Mouse (Mus musculus): ENCODE results near the gene Tmem253. TPM values are rescaled to one million over a fixed set of nuclear protein-coding genes. Genes with fewer than 3 reads are reported as not detected.

The Tmem253 gene
- polyA plus RNA-seq, 1 experiment from 2014 or later = 0.23 TPM

DNA sequence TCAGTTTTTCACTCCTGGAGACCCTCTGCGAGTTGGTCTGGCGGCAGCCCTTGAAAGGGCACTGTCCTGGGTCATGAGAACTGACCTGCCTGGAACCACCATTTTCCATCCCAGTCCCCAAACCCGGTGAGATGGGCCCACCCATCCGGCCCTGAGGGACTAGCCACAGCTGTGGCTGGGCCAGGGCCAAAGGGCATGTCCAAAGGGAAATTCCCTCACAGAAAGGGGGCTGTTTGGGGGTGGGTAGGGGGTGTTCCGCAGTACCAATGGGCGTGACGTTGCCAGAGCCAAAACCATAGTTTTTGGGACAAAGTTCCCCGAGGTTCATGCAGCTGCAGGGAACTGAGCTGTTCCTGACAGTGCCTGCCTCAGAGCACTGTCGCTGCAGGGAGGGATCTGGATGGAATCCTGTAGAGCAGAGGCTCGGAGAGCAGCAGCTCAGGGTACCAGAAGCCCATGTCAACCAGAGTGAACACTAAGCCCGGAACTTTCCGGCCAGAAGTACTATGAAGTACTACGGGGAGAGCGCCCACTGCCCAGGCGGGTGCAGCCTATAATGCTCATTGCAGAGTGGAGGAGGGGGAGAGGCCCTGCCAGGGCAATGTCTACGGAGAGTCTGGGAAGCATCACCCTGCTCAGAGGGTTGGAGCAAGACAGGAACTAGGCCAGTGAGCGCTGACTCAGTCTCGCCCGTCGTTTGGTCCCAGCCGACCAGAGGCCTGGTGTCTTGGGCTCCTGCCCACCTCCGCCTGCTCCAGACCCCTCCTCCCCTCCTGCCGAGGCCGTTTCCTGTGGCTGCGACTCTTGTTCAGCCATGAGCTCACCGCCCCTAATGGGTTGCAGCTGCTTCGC, 29.9 kb upstream of the Tmem253 start:
- Histone ChIP-seq H3K4me3 (ENCODE audit: low read depth, low read length) (peak overlapping the region; percentile 74), H3K36me3 (replicated peaks; ENCODE audit: insufficient read depth, low read length) (peaks cover 4% of the 10 kb centered on the region; the same call in 1 of the 2 replicates), H3K9me3 (ENCODE audit: low read length) (no peaks in the 10 kb centered on the region), H3K4me1 (ENCODE audit: insufficient read depth) (peaks cover 32% of the 10 kb centered on the region), H3K9ac (replicated peaks) (peak overlapping the region; percentile 74), H3K27me3 (ENCODE audit: insufficient read depth, low read length) (no peaks in the 10 kb centered on the region; the same call in 1 of the 2 replicates), H3K4me2 (ENCODE audit: low read depth, low read length) (peak overlapping the region; percentile 100), H3K27ac (ENCODE audit: low read depth) (peak overlapping the region; percentile 70)
- 3% methylated on average over 27 of the region's 27 CpGs for WGBS (ENCODE audit: insufficient replicate concordance)
- TF ChIP-seq EP300 (IDR thresholded peaks at IDR 0.05; ENCODE audit: low read depth) = no peak
- no peak for TF ChIP-seq CTCF (IDR thresholded peaks at IDR 0.05; ENCODE audit: low read depth)
- ATAC-seq (peak; percentile 57), DNase-seq (peak; percentile 52)

DNA sequence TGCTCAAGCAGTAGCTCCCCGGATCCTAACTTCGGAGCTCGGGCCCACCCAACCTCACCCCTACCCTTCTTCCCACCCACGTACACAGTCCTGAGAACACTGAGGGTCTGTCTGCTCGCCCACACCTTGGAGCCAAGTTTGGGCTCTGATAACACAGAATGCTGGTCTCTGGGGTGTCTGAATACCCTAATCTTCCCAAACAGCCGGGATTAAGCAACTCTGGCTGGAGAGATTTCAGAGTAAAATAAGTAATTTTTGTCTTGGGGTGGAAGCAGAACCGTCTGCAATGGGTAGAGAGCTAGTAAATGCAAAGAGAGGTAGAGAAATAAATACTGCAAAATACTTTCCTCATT, 29.3 kb upstream of the Tmem253 start:
- Histone ChIP-seq H3K27ac (ENCODE audit: low read depth) (peak overlapping the region; percentile 70), H3K9me3 (ENCODE audit: low read length) (no peaks in the 10 kb centered on the region), H3K4me3 (ENCODE audit: low read depth, low read length) (peak overlapping the region; percentile 74), H3K4me2 (ENCODE audit: low read depth, low read length) (peak overlapping the region; percentile 100), H3K27me3 (ENCODE audit: insufficient read depth, low read length) (no peaks in the 10 kb centered on the region; the same call in 1 of the 2 replicates), H3K9ac (replicated peaks) (peak overlapping the region; percentile 74), H3K4me1 (ENCODE audit: insufficient read depth) (peaks cover 32% of the 10 kb centered on the region), H3K36me3 (replicated peaks; ENCODE audit: insufficient read depth, low read length) (peaks cover 8% of the 10 kb centered on the region; the same call in 1 of the 2 replicates)
- no peak for DNase-seq
- TF ChIP-seq EP300 (IDR thresholded peaks at IDR 0.05; ENCODE audit: low read depth) (peak; percentile 57), CTCF (IDR thresholded peaks at IDR 0.05; ENCODE audit: low read depth) (no peak)
- ATAC-seq = peak; percentile 40
- 10% methylated on average over 7 of the region's 7 CpGs for whole genome bisulfite sequencing (ENCODE audit: insufficient replicate concordance)

DNA sequence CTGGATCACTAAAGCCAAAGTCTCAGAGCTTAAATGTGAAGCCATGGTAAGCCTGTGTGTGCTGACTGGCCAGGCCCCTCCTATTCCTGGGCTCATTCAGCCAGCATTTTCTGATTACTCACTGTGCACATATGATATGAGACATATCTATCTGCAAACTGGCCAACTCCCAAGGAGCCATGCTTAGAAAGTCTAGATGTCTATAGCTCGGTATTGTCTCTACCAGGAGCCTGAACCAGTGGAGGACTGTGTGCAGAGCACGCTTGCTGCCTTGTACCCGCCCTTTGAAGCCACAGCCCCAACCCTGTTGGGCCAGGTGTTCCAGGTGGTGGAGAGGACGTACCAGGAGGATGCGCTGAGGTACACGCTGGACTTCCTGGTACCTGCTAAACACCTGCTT, 28.3 kb upstream of the Tmem253 start:
- Histone ChIP-seq H3K9ac (replicated peaks) (no peak overlapping the region), H3K27me3 (ENCODE audit: insufficient read depth, low read length) (no peaks in the 10 kb centered on the region; the same call in 1 of the 2 replicates), H3K4me3 (ENCODE audit: low read depth, low read length) (no peak overlapping the region), H3K36me3 (replicated peaks; ENCODE audit: insufficient read depth, low read length) (peaks cover 16% of the 10 kb centered on the region; the same call in 1 of the 2 replicates), H3K4me2 (ENCODE audit: low read depth, low read length) (peak overlapping the region; percentile 100), H3K9me3 (ENCODE audit: low read length) (no peaks in the 10 kb centered on the region), H3K27ac (ENCODE audit: low read depth) (peak overlapping the region; percentile 70; the same call in 1 of the 2 replicates), H3K4me1 (ENCODE audit: insufficient read depth) (peaks cover 32% of the 10 kb centered on the region)
- TF ChIP-seq CTCF (IDR thresholded peaks at IDR 0.05; ENCODE audit: low read depth) (no peak), EP300 (IDR thresholded peaks at IDR 0.05; ENCODE audit: low read depth) (peak; percentile 43; the same call in 1 of the 2 replicates)
- ATAC-seq (no peak), DNase-seq (peak; percentile 16)
- WGBS (ENCODE audit: insufficient replicate concordance) = 66% methylated on average over 6 of the region's 6 CpGs

GRCm38 (mm10) chr14:51988731-51989130, 26.7 kb upstream of the Tmem253 start:
- 84% methylated on average over 12 of the region's 12 CpGs for WGBS (ENCODE audit: insufficient replicate concordance)
- Histone ChIP-seq H3K9me3 (ENCODE audit: low read length) (no peaks in the 10 kb centered on the region), H3K4me2 (ENCODE audit: low read depth, low read length) (no peak overlapping the region), H3K4me3 (ENCODE audit: low read depth, low read length) (no peak overlapping the region), H3K9ac (replicated peaks) (no peak overlapping the region), H3K27ac (ENCODE audit: low read depth) (no peak overlapping the region), H3K36me3 (replicated peaks; ENCODE audit: insufficient read depth, low read length) (peaks cover 17% of the 10 kb centered on the region; the same call in 1 of the 2 replicates), H3K4me1 (ENCODE audit: insufficient read depth) (peaks cover 32% of the 10 kb centered on the region), H3K27me3 (ENCODE audit: insufficient read depth, low read length) (no peaks in the 10 kb centered on the region; the same call in 1 of the 2 replicates)
- ATAC-seq (no peak), DNase-seq (peak; percentile 11)
- TF ChIP-seq EP300 (IDR thresholded peaks at IDR 0.05; ENCODE audit: low read depth) (no peak), CTCF (IDR thresholded peaks at IDR 0.05; ENCODE audit: low read depth) (no peak)

- no peaks in the 10 kb centered on the region for H3K27me3 ChIP-seq (ENCODE audit: insufficient read depth, low read length)
- 0 out of 2 replicates have a peak overlapping the region, but pooled peaks have one; percentile 26 for H3K4me2 ChIP-seq (ENCODE audit: low read depth, low read length)
- no peak for ATAC-seq
- H3K4me3 ChIP-seq (ENCODE audit: low read depth, low read length) = no peak overlapping the region
- H3K36me3 ChIP-seq (replicated peaks; ENCODE audit: insufficient read depth, low read length) = peaks cover 20% of the 10 kb centered on the region; the same call in 1 of the 2 replicates
- no peak overlapping the region for H3K27ac ChIP-seq (ENCODE audit: low read depth)
- H3K9me3 ChIP-seq (ENCODE audit: low read length) = no peaks in the 10 kb centered on the region
- H3K4me1 ChIP-seq (ENCODE audit: insufficient read depth) = peaks cover 25% of the 10 kb centered on the region
- DNase-seq = no peak
- H3K9ac ChIP-seq (replicated peaks) = no peak overlapping the region
- WGBS (ENCODE audit: insufficient replicate concordance) = 59% methylated on average over 12 of the region's 12 CpGs
- TF ChIP-seq EP300 (IDR thresholded peaks at IDR 0.05; ENCODE audit: low read depth) (no peak), CTCF (IDR thresholded peaks at IDR 0.05; ENCODE audit: low read depth) (no peak)
Measured at GRCm38 (mm10) chr14:51989461-51989970, 25.9 kb upstream of the Tmem253 start.

DNA sequence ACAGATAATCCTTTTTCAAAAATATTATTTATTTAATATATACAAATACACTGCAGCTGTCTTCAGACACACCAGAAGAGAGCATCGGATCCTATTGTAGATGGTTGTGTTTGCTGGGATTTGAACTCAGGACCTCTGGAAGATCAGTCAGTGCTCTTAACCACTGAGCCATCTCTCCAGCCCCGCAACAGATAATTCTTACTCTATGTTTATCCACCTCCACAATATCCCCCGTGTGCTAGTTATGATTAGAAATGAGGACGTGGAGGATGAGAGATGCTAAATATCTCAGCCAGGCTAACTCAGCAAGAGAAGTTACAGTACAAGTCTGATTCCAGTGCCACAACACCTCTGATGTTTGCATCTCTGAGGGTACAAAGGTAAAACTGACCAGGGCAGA, 21.0 kb upstream of the Tmem253 start:
- no peak overlapping the region for H3K4me3 ChIP-seq (ENCODE audit: low read depth, low read length)
- no peak overlapping the region for H3K9ac ChIP-seq (replicated peaks)
- 68% methylated on average over 4 of the region's 4 CpGs for WGBS (ENCODE audit: insufficient replicate concordance)
- H3K27ac ChIP-seq (ENCODE audit: low read depth) = no peak overlapping the region
- H3K9me3 ChIP-seq (ENCODE audit: low read length) = no peaks in the 10 kb centered on the region
- TF ChIP-seq CTCF (IDR thresholded peaks at IDR 0.05; ENCODE audit: low read depth) = no peak
- no peak for TF ChIP-seq EP300 (IDR thresholded peaks at IDR 0.05; ENCODE audit: low read depth)
- H3K4me2 ChIP-seq (ENCODE audit: low read depth, low read length) = no peak overlapping the region
- H3K36me3 ChIP-seq (replicated peaks; ENCODE audit: insufficient read depth, low read length) = peaks cover 28% of the 10 kb centered on the region; the same call in 1 of the 2 replicates
- H3K27me3 ChIP-seq (ENCODE audit: insufficient read depth, low read length) = no peaks in the 10 kb centered on the region
- H3K4me1 ChIP-seq (ENCODE audit: insufficient read depth) = 0 out of 2 replicates have a peak, but pooled peaks cover 3% of the 10 kb centered on the region
- DNase-seq (no peak), ATAC-seq (no peak)

All from liver, postnatal 0 days (tissue).